Mouse (Mus musculus) C2C12 (cell line): Measurements from ENCODE around the gene Gatad2a. TPM values are rescaled to one million over a fixed set of nuclear protein-coding genes. Genes with fewer than 3 reads are reported as not detected.

Experiments
- H3K27me3 ChIP-seq: one replicate; pipeline ENCODE4 v1.6.1; 2011; ENCODE audit not compliant: control insufficient read depth, insufficient read depth, insufficient read length
- H3K36me3 ChIP-seq: one replicate; pipeline ENCODE4 v1.6.1; 2011; ENCODE audit not compliant: control insufficient read depth, insufficient read depth
- H3K4me3 ChIP-seq: one replicate; pipeline ENCODE4 v1.5.1; 2011; ENCODE audit warnings: mild to moderate bottlenecking, control low read depth; ENCODE audit not compliant: poor library complexity, insufficient read depth, severe bottlenecking
- H3K79me2 ChIP-seq: one replicate; pipeline ENCODE4 v1.6.1; 2011; ENCODE audit not compliant: control insufficient read depth, insufficient read depth
- H3K79me3 ChIP-seq: one replicate; pipeline ENCODE4 v1.6.1; 2011; ENCODE audit warnings: low read depth, control low read depth
- H3ac ChIP-seq: one replicate; pipeline ENCODE3; 2011; ENCODE audit warnings: low read depth; ENCODE audit not compliant: control insufficient read depth, insufficient read length
- CEBPB ChIP-seq: IDR thresholded peaks from one replicate; pipeline ENCODE4 v1.6.1; 2011; ENCODE audit warnings: low read depth, mild to moderate bottlenecking, control low read depth, moderate library complexity
- CTCF ChIP-seq: IDR thresholded peaks from one replicate; pipeline ENCODE4 v1.5.1; 2011; ENCODE audit not compliant: control insufficient read depth, insufficient read depth, insufficient read length
- FOSL1 ChIP-seq: IDR thresholded peaks from one replicate; pipeline ENCODE4 v1.8.0; 2011; ENCODE audit warnings: mild to moderate bottlenecking, low read length; ENCODE audit not compliant: poor library complexity, insufficient read depth, severe bottlenecking
- MAX ChIP-seq: IDR thresholded peaks from one replicate; pipeline ENCODE4 v1.6.1; 2011; ENCODE audit warnings: mild to moderate bottlenecking, control low read depth
- MYOD1 ChIP-seq: IDR thresholded peaks from one replicate; pipeline ENCODE4 v1.6.1; 2011; ENCODE audit warnings: low read depth; ENCODE audit not compliant: control insufficient read depth, insufficient read length
- MYOG ChIP-seq: IDR thresholded peaks from one replicate; pipeline ENCODE4 v1.6.1; 2011; ENCODE audit not compliant: control insufficient read depth, insufficient read length; ENCODE audit errors: extremely low read depth
- USF1 ChIP-seq: IDR thresholded peaks from one replicate; pipeline ENCODE4 v1.6.1; 2011; ENCODE audit warnings: low read depth, mild to moderate bottlenecking, control low read depth, moderate library complexity
- long read RNA-seq, 2 experiments: library from polyadenylated mRNA; unstranded; transcript quantifications; one replicate each; pipeline ENCODE4 v2.0.0; 2019 to 2020
- polyA plus RNA-seq: library from polyadenylated mRNA; unstranded; fragments of >200 nt; fragmentation: generic; extraction: Trizol; gene quantifications from one replicate; pipeline ENCODE4 v1.2.1, GENCODE M21; 2012; ENCODE audit warnings: missing spikeins

Gene Gatad2a
- 59.3 TPM for polyA plus RNA-seq
- long read RNA-seq, experiment 1, transcript Gatad2a-206 (13 exons, 3,622 nt) = major isoform, 9 of 44 reads
- long read RNA-seq, experiment 1, partial matches to known transcripts = 6 of 44 reads
- long read RNA-seq, experiment 1, other reads (novel, unspliced or antisense) = 26 of 44 reads
- long read RNA-seq, experiment 2, transcript Gatad2a-206 (13 exons, 3,622 nt) = major isoform, 119 of 278 reads
- long read RNA-seq, experiment 2, transcript Gatad2a-201 (13 exons, 3,812 nt) = minor isoform, 35 of 278 reads
- long read RNA-seq, experiment 2, partial matches to known transcripts = 33 of 278 reads
- long read RNA-seq, experiment 2, other reads (novel, unspliced or antisense) = 87 of 278 reads

DNA sequence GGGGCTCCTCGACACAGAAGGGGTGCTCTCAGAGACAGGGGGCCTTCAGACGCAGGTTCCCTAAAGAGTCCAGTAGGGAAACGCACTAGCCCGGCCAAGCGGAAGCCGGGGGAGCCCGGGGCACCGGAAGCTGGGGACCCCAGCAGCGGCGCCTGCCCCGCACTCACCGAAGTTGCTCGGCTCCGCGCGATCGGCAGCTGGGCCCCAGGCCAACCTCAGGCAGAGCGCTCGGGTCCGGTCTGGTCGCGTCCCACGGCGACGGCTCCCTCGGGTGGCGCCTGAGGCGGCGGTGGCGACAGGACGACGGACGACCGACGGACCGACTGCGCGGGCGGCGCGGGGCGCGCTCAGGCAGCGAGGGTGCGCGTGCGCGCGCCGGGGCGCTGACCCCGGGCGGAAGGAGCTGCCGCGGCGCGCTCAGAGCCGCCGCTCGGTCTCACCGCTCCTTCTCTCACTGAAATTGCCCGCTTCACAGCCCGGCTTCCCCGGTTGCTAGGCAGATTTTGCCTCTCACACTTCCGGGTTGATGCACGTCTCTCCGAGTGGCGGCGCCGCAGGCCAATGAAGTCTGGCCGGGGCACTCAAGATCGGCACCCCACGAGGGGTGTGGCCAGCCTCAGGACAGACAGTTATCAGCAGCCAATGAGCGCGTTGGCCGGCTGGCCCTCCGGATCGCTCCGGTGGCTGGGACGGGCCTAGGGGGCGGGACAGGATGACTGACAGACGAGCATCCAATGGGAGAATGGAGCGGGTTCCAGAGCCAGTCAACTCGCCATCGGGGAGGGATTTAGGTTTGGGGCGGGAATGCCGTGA, at the start of gene Gatad2a:
Gene Gatad2a, minus strand, starts transcription at position 609 of the 813 bp plus-strand sequence.
- Histone ChIP-seq H3K4me3 (peak within 1 kb of the TSS; percentile 78), H3ac (peak within 1 kb of the TSS; percentile 84), H3K27me3 (no peaks in the 10 kb centered on the region), H3K79me2 (peaks cover 49% of the 10 kb centered on the region), H3K79me3 (peaks cover 27% of the 10 kb centered on the region), H3K36me3 (peaks cover 6% of the 10 kb centered on the region)
- no peak for TF ChIP-seq MYOD1
- TF ChIP-seq MAX = peak; percentile 55

DNA sequence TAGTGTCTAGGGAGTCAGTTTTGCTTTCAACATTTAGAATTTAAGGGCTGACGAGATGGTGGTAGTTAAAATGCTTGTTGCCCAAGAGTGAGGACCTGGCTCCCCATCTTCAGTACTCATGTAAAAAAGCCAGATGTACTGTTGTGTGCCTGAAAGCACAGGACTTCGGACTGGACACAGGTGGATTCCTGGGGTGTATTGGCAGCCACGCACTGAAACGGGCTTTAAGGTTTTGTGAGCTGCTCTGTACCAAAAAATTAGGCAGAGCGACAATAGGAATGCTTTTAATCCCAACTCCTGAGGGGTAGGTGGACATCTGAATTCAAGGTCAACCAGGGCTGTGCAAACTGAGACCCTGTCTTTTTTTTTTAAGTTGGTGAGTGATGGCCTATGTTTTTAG, 47.8 kb upstream of the Gatad2a start:
- Histone ChIP-seq H3K27me3 (no peaks in the 10 kb centered on the region), H3ac (peak overlapping the region; percentile 18), H3K79me2 (peaks cover 98% of the 10 kb centered on the region), H3K36me3 (peaks cover 5% of the 10 kb centered on the region), H3K4me3 (peak overlapping the region; percentile 96), H3K79me3 (peaks cover 65% of the 10 kb centered on the region)
- TF ChIP-seq CEBPB (no peak), CTCF (no peak), FOSL1 (no peak)

DNA sequence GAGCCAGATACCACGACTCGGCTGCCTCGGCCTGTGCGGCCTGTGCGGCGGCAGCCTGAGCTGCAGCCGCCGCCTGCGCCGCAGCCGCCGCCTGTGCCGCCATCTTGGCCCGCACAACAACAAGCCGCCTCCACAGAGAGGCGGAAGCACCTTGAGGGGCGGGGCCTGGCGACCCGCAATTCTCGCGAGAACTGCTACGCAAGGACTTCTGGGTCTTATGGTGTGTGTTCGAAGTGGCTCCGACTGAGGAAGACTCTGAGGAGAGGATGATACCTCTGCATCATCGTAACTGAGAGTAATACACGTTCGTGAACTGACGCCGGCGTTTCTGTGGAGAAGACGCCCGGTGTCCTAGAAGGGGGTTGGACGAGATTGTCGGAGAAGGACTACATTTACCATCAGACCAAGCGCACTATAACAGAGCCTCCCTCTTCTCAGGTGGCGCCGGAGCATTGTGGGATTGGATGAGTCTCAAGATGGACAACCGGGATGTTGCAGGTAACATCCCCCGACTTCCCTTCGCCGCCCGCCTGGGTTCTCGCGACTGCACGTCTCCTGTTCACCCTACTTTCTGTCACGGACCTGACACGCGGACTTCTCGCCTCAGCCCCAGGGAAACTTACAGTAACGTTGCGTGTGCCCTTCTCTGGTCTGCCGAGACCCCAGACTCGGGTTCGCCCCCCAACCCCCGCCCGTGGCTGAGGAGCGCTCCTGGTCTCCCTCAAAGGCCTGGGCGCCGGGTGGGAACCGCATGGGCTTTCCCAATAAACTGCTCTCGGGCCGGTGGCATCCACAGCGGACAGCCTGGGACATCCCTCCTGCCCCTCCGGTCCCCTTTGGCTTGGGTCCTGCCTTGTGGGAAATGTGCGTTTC, 46.6 kb upstream of the Gatad2a start, which contains the start of the genes Mau2 and Sugp1:
Gene Mau2, minus strand, starts transcription at position 152 of the 873 bp plus-strand sequence.
Gene Sugp1, plus strand, starts transcription at position 231 of the 873 bp plus-strand sequence.
- no peak for TF ChIP-seq FOSL1
- no peak for TF ChIP-seq MAX
- TF ChIP-seq MYOD1 = no peak
- TF ChIP-seq USF1 = no peak
- TF ChIP-seq CEBPB = no peak
- TF ChIP-seq MYOG = no peak
- TF ChIP-seq CTCF = no peak
- Histone ChIP-seq H3K4me3 (peak within 1 kb of the TSS; percentile 96), H3K27me3 (no peaks in the 10 kb centered on the region), H3K79me2 (peaks cover 98% of the 10 kb centered on the region), H3ac (peak within 1 kb of the TSS; percentile 88), H3K79me3 (peaks cover 75% of the 10 kb centered on the region), H3K36me3 (no peaks in the 10 kb centered on the region)

DNA sequence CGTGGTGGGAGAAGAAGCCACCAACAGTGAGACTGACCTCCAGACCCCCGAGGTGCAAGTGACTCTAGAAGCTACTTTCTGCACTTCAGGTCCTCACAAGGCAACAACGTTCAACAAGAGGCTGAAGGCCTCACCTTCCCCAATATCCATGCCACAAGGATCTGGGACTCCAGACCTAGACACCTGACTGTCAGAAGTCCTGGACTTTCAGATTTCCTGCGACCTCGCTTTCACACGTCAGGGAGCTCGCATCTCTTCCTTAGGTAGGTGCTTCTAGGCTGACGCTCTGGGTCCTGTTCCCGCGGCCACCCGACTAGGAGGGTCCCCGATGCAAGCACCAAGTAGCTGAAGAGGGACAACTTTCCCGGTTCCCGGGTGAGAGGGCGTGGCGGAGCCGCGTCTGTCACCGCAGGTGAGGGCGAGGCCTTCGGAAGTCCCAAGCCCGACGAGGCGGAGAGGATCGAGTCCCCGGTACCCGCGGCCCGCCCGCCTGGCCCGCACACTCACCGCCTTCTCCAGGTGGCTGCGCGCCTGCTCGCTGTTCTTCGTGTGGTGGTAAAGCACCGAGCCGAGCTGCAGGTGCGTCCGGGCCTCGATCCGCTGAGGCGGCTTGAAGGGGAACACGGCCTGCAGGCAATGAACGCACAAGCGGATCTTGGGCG, 45.8 kb upstream of the Gatad2a start:
- Histone ChIP-seq H3K79me3 (peaks cover 79% of the 10 kb centered on the region), H3ac (peak overlapping the region; percentile 88), H3K27me3 (no peaks in the 10 kb centered on the region), H3K36me3 (no peaks in the 10 kb centered on the region), H3K79me2 (peaks cover 98% of the 10 kb centered on the region), H3K4me3 (peak overlapping the region; percentile 96)
- TF ChIP-seq MYOD1 (no peak), CEBPB (no peak), MYOG (no peak), MAX (no peak), CTCF (no peak), FOSL1 (no peak), USF1 (no peak)

DNA sequence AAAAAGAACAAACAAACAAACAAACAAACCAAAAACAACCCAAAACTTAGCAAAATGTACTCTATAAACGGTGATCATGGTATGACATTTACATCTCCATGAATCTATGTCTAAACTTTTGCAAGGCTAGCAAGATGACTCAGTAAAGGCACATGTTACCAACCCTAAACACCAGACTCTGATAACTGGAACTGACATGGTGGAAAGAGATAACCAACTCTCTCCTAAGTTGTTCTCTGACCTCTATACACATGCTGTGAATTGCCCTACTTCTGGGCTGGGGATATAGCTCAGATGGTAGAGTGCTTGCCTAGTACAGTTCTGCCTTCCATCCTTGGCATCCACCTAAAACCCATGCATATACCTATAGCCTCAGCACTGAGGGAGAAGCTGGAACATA, 41.8 kb upstream of the Gatad2a start:
- TF ChIP-seq MAX (no peak), MYOD1 (no peak), CTCF (no peak), CEBPB (no peak), FOSL1 (no peak), MYOG (no peak), USF1 (no peak)
- Histone ChIP-seq H3K79me2 (peaks cover 98% of the 10 kb centered on the region), H3K27me3 (no peaks in the 10 kb centered on the region), H3K4me3 (no peak overlapping the region), H3K79me3 (peaks cover 73% of the 10 kb centered on the region), H3K36me3 (no peaks in the 10 kb centered on the region), H3ac (no peak overlapping the region)
